Mouse (Mus musculus): ENCODE results near the gene Olfr772.
"Not testable (repeated sequence)": the region's sequence is repeated elsewhere in the genome, so short reads cannot be mapped to it uniquely, and the experiment has no call there.

Olfr772 gene

DNA sequence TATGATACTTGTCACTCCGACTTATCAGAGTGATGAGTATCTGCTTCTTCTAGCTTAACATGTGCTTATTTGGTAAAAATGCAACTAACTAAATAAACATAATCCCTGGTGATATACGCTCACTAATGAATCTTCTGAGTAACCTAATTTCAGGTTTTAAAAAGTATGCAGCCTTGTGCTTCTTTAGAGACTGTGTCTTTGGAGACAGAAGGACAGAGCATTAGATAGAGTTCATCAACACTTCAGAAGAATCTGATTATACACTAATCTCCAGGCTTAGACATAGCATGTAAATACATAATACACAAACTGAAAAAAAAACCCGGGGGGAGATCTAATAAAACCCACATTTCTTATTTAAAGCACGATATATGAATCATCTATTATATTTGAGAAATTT lies at the start of gene Olfr772:
Olfr772 (minus strand) TSS at position 101 of the 400 bp plus-strand sequence.
- not testable (repeated sequence) for DNase-seq

DNA sequence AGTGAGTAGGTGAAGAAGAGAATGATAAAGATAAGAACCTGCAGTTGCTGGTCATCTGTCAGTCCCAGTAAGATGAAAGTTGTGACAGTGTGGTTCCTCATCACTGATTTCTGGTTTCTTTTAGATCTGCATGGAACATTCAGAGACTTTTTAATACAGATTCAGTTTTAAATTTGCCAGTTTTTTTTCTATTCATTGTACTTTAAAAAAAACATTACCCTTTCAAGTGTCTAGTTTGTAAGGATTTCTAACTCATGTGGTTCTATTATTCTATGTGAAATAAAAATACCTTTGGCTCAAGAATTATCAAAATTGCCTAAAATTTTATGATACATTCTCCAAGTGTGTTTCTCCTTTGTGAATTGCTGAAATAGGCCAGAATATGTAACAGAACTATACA lies 9.6 kb upstream of the Olfr772 start, which contains the start of gene Olfr773:
Olfr773 (minus strand) TSS at position 101 of the 400 bp plus-strand sequence.
- not testable (repeated sequence) for DNase-seq

DNA sequence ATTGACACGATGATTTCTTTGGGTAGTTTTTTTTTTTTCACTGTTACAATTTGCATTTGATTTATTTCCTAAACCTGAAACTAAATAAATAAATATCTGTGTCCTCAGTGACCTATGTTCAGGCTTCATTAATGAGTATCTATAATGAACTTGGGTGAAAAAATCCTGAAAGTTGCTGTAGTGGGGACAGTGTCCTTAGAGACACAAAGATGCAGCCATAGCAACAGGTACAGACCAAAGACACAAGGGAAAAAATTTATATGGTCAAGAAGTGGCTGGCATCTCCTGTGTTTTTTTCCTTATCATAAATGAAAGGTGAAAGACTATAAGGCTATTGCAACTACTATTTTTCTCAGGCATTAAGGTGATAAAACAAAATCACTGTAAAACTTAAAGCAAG lies 13.1 kb downstream of the Olfr772 start, which contains the start of gene Olfr771:
Olfr771 (minus strand) TSS at position 101 of the 400 bp plus-strand sequence.
- DNase-seq: no peak

DNA sequence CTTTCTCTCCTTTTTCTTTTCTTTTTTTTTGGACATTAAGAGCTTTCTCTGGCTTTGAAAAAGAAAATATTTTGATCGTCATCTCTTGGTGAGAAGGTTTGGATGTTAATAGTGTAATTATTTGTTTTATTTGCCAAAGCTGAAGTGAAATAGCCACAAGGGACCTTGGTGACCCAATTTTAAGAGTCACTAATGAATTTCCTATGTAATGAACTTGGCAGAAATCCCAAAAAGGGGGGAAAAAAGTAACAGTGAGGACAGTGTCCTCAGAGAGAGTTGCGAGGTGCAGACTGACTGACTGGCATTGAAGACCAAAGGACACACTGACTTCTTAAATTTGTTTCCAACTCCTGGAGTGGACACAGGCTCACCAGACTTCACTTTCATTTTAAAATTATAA lies 38.8 kb downstream of the Olfr772 start, which contains the start of gene Olfr770:
Olfr770 (minus strand) TSS at position 101 of the 400 bp plus-strand sequence.
- DNase-seq: no peak

All from thymus, postnatal 4 days (tissue).